Mouse (Mus musculus) fibroblast of lung, adult 2 months (primary cell): ENCODE data around the gene Igf2r.

Experiments
- DNase-seq: peaks from one replicate; pipeline ENCODE4 v3.0.0-alpha.2; 2011; ENCODE audit warnings: low read depth

Gene Igf2r

DNA sequence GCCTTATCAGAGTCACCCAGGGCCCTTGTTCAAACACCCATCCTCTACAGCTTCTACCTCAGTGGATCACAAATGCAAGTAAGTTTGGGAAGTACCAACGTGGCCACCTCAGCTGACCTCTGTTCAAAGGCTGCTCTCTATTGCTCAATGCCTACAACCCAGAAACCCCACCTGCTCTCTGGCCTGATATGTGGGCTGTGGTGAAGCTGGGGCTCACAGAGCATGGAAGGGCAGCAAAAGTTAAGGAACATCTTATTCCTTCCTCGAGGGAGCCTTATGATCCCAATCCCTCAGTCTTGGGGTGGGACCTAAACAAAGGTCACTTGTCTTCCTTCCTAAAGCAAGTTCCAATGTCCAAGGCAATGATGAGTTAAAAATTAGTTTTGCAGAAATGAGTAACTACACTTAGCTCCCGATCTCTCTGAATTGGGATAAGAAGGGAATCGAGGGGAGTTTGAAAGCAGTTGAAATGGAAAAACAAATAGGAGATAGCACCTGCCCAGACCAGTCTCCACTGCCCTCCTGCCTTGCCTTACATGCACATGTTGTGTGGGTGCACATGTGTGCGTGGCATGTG, 98.3 kb downstream of the Igf2r start:
- DNase-seq: no peak

DNA sequence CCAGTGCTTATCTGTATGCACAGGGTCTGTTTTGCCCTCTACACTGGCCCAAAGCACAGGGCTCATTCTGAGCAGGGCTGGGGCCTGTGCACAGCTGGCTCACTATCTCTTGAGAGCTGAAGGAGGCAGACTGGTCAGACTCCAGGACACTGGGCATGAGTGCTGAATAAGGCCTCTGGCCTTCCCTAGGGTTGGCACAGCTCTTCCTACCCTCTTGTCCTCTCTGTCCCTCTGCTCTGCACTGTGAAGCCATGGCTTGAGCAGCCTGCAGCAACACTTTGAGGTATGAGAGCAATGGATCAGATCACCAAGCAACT, 100.1 kb downstream of the Igf2r start:
- no peak for DNase-seq

DNA sequence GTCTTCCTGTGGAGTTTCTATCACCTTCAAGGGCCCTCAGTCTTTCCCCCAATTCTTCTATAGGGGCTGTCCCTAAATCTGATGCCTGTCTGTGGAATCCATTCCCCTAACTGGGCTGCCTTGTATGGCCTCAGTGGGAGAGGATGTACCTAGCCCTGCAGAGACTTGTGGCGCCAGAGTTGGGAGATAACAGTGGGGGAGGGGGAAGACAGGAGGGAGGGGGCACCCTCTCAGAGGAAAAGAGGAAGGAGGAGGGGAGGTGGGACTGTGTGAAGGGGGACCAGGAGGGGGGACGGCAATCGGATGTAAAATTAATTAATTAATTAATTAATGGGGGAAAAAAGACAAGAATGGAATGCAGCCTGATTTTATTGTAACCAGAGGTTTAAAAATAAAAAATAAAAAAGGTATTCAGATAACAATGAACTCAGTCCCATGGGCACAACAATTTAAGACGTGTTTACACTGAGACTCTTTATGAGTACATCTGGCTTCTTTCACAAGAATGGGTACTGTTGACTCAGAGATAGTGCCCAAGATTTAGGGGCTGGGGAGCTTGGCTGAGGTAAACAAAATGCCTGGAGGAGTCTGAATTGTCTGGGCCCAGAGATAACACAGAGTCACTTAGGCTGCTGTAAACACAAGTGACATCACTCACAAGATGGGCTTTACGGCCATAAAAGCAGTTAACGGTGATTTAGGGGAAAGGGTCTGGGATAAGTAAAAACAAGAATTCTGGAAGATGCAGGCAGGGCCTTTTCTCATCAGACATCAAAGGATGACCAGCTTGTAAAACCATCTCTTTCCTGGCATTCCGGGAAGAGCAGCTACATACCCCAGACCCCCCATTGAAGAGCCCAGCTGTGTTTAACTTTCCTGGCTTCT, 100.7 kb downstream of the Igf2r start:
- no peak for DNase-seq

DNA sequence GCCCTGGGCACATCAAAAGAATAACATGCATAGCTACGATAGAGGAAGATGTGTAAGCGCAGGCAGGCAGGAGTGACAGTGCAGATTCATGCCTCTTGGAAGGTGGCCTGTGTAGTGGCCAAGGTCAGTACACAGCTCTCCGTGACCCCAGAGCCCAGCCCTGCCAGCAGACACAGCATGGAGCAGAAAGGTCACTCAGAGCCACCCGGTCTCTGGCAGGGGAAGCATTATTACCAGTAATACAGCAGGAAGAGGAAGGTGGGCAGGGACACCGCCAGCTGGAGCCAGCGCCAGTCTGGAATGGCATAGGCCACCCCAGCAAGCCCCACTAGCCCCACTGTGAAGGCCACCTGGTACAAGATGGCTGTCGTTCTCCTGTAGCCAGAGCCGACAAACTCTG, 105.3 kb downstream of the Igf2r start:
- no peak for DNase-seq

DNA sequence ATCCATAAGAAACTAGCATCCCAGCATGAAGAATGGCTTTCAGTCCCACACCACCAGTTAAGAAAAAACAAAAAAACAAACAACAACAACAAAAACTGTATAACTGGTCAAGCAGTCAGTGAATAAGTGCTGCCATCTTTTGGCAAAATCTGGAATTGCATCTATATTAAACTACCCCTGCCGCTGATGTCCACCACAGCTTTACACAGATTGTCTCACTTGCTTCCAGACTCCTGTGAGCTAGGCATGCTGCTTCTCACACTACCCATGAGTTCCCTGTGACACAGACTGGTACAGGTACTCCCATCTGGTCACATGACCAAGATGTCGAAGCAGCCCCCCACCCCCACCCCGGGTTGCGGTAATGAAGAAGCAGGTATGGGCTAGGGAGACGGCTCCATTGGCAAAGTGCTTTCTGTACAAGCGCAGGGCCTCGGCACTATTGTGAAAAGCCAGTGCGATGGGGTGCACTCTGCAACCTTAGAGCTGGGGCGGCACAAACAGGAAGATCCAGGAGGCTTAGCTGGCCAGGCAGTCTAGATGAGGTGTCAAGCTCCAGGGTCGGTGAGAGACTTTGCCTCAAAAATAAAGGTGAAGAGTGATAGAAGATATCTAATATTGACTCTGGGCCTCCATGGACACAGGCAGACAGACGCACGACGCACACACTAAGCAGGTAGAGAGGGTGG, 108.7 kb downstream of the Igf2r start:
- DNase-seq: no peak

DNA sequence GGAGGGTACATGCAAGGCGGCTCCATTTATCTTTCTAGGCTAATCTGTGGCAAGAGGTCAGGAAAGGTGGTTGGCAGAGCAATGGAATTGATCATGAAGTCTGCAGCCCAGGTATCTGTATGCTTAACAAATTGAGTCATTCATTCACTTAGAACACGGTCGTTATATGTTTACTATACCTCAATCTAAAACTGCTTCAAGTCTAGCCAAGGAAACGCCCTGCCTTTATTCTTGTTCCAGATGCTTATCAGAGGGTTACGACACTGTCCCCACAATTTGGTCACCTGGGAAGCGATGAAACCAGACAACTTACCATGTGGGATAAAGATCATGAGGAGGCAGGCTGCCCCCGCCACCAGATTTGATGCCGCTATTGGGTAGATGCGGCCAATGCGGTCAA, 110.2 kb downstream of the Igf2r start:
- DNase-seq: no peak

DNA sequence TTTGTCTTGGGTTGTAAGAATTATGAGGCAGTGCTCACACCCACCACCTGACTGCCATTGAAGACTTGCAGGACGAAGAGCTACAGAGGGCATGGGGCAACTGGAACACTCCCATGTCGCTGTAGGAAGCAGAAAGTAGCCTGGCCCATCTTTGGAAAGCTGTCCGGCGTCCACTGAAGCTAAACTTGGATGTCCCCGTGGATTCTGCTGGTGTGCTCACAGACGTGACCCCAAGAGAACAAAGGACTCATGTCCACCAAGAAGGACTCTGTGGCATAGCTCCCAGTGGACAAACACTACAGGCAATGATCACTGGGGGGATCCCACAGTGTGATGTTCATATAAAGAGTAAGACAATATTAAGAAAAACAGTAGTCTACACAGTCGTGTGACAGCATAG, 110.7 kb downstream of the Igf2r start:
- DNase-seq: no peak

DNA sequence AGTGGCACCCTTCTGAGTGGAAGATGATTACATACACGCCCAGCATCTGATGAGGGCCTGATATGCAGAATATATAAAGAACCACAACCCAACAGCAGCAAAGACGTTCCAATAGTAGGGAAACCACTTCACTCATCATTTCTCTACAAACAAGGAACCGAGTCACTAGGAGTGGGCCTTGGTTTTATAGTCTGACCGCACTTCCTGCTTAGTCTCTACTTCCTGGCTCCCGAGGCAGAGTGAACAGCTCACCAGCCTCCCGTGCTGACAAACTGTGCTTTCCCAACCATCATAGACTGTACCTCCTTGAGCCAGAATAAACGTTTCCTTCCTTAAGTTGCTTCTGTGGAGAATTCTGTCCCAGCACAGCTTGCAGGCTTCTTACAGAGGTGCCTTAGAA, 113.6 kb downstream of the Igf2r start:
- DNase-seq: no peak

DNA sequence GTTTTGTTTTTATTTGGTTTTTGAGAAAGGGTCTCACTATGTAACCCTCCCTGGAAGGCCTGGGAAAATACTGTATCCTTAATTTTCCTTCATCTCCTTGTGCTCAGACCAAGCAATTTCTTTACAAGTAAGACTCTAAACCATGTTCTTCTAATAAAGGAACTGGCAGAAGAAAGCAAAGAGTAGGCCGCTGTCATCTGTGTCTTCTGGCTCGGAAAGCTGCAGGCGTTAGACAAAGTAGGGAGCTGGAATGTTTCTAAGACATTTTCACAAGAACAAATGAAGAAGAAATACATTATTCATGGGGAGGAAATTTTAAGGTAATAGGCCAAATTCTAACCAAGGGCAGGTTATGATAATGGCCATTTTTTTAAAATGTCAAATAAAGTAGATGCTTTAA, 115.4 kb downstream of the Igf2r start:
- DNase-seq: no peak

DNA sequence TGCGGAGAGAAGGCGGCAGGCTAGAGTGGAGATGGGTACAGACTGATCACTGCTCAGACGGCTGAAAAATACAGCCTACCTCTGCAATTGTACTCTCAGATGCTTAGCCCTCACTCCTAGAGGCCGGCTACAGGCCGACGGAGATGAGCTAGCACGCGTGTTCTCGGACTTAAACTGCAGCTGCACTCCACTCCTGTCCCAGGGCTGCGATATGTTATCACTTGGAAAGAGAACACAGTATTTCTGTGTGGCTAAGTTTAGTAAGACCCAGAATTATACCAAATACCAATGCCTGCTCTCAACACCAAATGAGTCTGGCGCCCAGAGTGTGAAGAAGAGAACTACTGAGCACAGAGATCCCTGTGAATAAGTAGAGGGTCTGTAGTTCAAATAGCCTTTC, 116.9 kb downstream of the Igf2r start:
- no peak for DNase-seq

DNA sequence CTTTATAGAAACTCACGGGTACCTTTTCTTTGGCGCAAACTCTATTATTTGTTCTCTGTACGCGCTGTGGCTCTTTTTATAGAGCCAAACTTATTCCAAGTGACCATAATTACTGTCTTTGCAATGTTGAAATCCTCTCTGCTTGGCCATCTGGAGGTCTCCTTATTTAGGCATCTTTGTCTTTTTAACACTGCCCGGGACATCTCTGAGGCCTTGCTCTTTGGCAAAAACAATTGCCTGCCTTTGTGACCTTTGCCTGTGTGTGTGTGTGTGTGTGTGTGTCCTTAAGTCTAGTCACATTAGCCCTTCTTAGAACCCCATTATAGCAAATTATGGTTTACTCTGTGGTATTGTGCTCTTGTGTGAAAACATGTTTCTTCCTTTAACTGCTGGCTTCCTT, 124.0 kb downstream of the Igf2r start:
- DNase-seq: no peak

DNA sequence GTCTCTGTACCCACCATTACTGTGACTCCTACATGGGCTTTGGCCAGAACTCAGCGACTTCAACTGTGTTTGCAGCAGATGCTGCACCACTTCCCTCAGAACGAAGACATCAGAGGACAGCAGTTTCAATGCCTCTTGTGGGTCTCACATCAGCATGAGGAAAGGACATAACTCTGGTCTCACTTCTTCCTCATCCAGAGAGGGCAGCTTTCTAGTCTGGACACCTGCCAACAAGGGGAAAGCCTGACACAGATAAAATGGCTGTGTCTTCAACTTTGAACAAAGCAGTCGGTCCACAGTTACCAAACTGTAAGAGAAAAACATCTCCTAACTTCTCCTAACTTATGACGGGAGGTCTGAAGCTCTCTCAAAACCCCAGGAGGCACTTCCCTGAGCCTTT, 128.4 kb downstream of the Igf2r start:
- no peak for DNase-seq

DNA sequence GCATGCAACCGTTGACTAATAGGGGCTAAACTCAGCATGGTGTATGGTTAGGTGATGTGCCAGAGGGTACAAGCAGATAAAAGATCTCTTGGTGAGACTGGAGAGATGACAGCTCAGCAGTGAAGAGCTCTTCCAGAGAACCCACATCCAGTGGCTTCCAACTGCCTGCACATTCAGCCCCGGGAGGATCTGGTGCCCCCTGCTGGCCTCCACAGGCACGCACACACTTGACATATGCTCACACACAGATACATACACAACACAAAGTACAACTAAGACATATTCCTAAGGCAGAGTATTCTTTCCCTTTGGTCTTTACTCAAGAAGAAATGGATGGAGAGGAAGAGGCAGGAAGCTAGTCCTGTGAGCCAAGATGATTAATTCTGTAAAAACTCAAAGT, 129.9 kb downstream of the Igf2r start:
- no peak for DNase-seq

DNA sequence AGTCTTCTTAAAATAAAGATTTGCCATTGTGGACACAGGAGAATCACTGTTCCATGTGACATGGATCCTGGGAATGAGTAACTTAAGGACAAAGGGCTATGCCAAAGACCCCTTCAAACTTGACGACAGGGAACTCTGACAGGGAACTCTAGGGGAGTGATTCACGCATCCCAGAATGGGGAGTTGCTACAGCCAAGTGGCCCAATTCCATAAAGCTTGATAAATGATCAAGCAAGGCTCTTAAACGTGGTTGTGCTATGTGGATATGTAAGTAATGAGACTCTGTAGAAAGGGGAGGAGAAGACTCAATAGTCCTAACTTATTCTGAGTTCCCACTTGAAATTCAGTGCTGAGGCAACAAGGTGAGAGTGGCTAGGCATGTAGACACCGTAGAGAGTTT, 134.7 kb downstream of the Igf2r start:
- DNase-seq: no peak
